Mouse (Mus musculus): Measurements from ENCODE around the gene BC030499. TPM values are rescaled to one million over a fixed set of nuclear protein-coding genes. Genes with fewer than 3 reads are reported as not detected.

The BC030499 gene
- polyA plus RNA-seq (2014; fragmentation: Illumina TruSeq; extraction: RNeasy Lipid Tissue Mini Kit (QIAGEN cat#74804); ENCODE audit: low replicate concordance), result 1.5 TPM

GRCm38 (mm10) chr11:78290654-78291053 is at the start of gene BC030499:
TSS of gene BC030499 (plus strand) at chr11:78290841.

GRCm38 (mm10) chr11:78245627-78246317 is 44.9 kb upstream of the BC030499 start, which contains the start of the genes Sdf2 and Supt6:
TSS of gene Sdf2 (plus strand) at chr11:78245746.
TSS of gene Supt6 (minus strand) at chr11:78245987.

GRCm38 (mm10) chr11:78261380-78262352 is 29.0 kb upstream of the BC030499 start, which contains the start of gene 2610507B11Rik:
TSS of gene 2610507B11Rik (plus strand) at chr11:78261752.

GRCm38 (mm10) chr11:78301357-78302084 is 10.9 kb downstream of the BC030499 start, which contains the start of gene Spag5:
TSS of gene Spag5 (plus strand) at chr11:78301529.

GRCm38 (mm10) chr11:78322860-78323259 is 32.2 kb downstream of the BC030499 start, which contains the start of gene Aldoc:
TSS of gene Aldoc (plus strand) at chr11:78322968.

GRCm38 (mm10) chr11:78327634-78328511 is 37.2 kb downstream of the BC030499 start, which contains the start of gene Pigs:
TSS of gene Pigs (plus strand) at chr11:78328415.

GRCm38 (mm10) chr11:78343381-78344327 is 53.0 kb downstream of the BC030499 start, which contains the start of gene Unc119:
TSS of gene Unc119 (plus strand) at chr11:78343482.

Other genes starting within 250 kb of the BC030499 start
- gene Eral1, start 210.5 kb upstream of the BC030499 start, polyA plus RNA-seq (2014; fragmentation: Illumina TruSeq; extraction: RNeasy Lipid Tissue Mini Kit (QIAGEN cat#74804); ENCODE audit: low replicate concordance), result 2.7 TPM
- 7.3 TPM for gene Fam222b, start 196.2 kb upstream of the BC030499 start, polyA plus RNA-seq (2014; fragmentation: Illumina TruSeq; extraction: RNeasy Lipid Tissue Mini Kit (QIAGEN cat#74804); ENCODE audit: low replicate concordance)
- 1.4 TPM for gene Traf4, start 125.3 kb upstream of the BC030499 start, polyA plus RNA-seq (2014; fragmentation: Illumina TruSeq; extraction: RNeasy Lipid Tissue Mini Kit (QIAGEN cat#74804); ENCODE audit: low replicate concordance)
- gene Nek8, start 114.2 kb upstream of the BC030499 start, polyA plus RNA-seq (2014; fragmentation: Illumina TruSeq; extraction: RNeasy Lipid Tissue Mini Kit (QIAGEN cat#74804); ENCODE audit: low replicate concordance), result 0.97 TPM
- gene Tlcd1, start 114.1 kb upstream of the BC030499 start, polyA plus RNA-seq (2014; fragmentation: Illumina TruSeq; extraction: RNeasy Lipid Tissue Mini Kit (QIAGEN cat#74804); ENCODE audit: low replicate concordance), result 5.6 TPM
- 432 TPM for gene Rpl23a, start 107.3 kb upstream of the BC030499 start, polyA plus RNA-seq (2014; fragmentation: Illumina TruSeq; extraction: RNeasy Lipid Tissue Mini Kit (QIAGEN cat#74804); ENCODE audit: low replicate concordance)
- 0.93 TPM for gene Rab34, start 102.4 kb upstream of the BC030499 start, polyA plus RNA-seq (2014; fragmentation: Illumina TruSeq; extraction: RNeasy Lipid Tissue Mini Kit (QIAGEN cat#74804); ENCODE audit: low replicate concordance)
- 0.89 TPM for gene Proca1, start 97.4 kb upstream of the BC030499 start, polyA plus RNA-seq (2014; fragmentation: Illumina TruSeq; extraction: RNeasy Lipid Tissue Mini Kit (QIAGEN cat#74804); ENCODE audit: low replicate concordance)
- gene Sdf2, start 45.1 kb upstream of the BC030499 start, polyA plus RNA-seq (2014; fragmentation: Illumina TruSeq; extraction: RNeasy Lipid Tissue Mini Kit (QIAGEN cat#74804); ENCODE audit: low replicate concordance), result 15.0 TPM
- 7.2 TPM for gene Supt6, start 44.9 kb upstream of the BC030499 start, polyA plus RNA-seq (2014; fragmentation: Illumina TruSeq; extraction: RNeasy Lipid Tissue Mini Kit (QIAGEN cat#74804); ENCODE audit: low replicate concordance)
- gene 2610507B11Rik, start 29.1 kb upstream of the BC030499 start, polyA plus RNA-seq (2014; fragmentation: Illumina TruSeq; extraction: RNeasy Lipid Tissue Mini Kit (QIAGEN cat#74804); ENCODE audit: low replicate concordance), result 55.5 TPM
- 8.9 TPM for gene Spag5, start 10.7 kb downstream of the BC030499 start, polyA plus RNA-seq (2014; fragmentation: Illumina TruSeq; extraction: RNeasy Lipid Tissue Mini Kit (QIAGEN cat#74804); ENCODE audit: low replicate concordance)
- gene Aldoc, start 32.1 kb downstream of the BC030499 start, polyA plus RNA-seq (2014; fragmentation: Illumina TruSeq; extraction: RNeasy Lipid Tissue Mini Kit (QIAGEN cat#74804); ENCODE audit: low replicate concordance), result 3.8 TPM
- gene Pigs, start 37.6 kb downstream of the BC030499 start, polyA plus RNA-seq (2014; fragmentation: Illumina TruSeq; extraction: RNeasy Lipid Tissue Mini Kit (QIAGEN cat#74804); ENCODE audit: low replicate concordance), result 1.9 TPM
- not detected for gene Unc119, start 52.6 kb downstream of the BC030499 start, polyA plus RNA-seq (2014; fragmentation: Illumina TruSeq; extraction: RNeasy Lipid Tissue Mini Kit (QIAGEN cat#74804); ENCODE audit: low replicate concordance)
- not detected for gene Foxn1, start 95.7 kb downstream of the BC030499 start, polyA plus RNA-seq (2014; fragmentation: Illumina TruSeq; extraction: RNeasy Lipid Tissue Mini Kit (QIAGEN cat#74804); ENCODE audit: low replicate concordance)
- gene Slc13a2, start 131.4 kb downstream of the BC030499 start, polyA plus RNA-seq (2014; fragmentation: Illumina TruSeq; extraction: RNeasy Lipid Tissue Mini Kit (QIAGEN cat#74804); ENCODE audit: low replicate concordance), result 6.7 TPM
- gene Slc46a1, start 174.9 kb downstream of the BC030499 start, polyA plus RNA-seq (2014; fragmentation: Illumina TruSeq; extraction: RNeasy Lipid Tissue Mini Kit (QIAGEN cat#74804); ENCODE audit: low replicate concordance), result 8.8 TPM
- not detected for gene Sarm1, start 206.9 kb downstream of the BC030499 start, polyA plus RNA-seq (2014; fragmentation: Illumina TruSeq; extraction: RNeasy Lipid Tissue Mini Kit (QIAGEN cat#74804); ENCODE audit: low replicate concordance)
- not detected for gene Vtn, start 208.2 kb downstream of the BC030499 start, polyA plus RNA-seq (2014; fragmentation: Illumina TruSeq; extraction: RNeasy Lipid Tissue Mini Kit (QIAGEN cat#74804); ENCODE audit: low replicate concordance)
- gene Sebox, start 212.6 kb downstream of the BC030499 start, polyA plus RNA-seq (2014; fragmentation: Illumina TruSeq; extraction: RNeasy Lipid Tissue Mini Kit (QIAGEN cat#74804); ENCODE audit: low replicate concordance), result not detected
- gene Tmem199, start 221.3 kb downstream of the BC030499 start, polyA plus RNA-seq (2014; fragmentation: Illumina TruSeq; extraction: RNeasy Lipid Tissue Mini Kit (QIAGEN cat#74804); ENCODE audit: low replicate concordance), result 15.1 TPM
- 6.3 TPM for gene Poldip2, start 221.4 kb downstream of the BC030499 start, polyA plus RNA-seq (2014; fragmentation: Illumina TruSeq; extraction: RNeasy Lipid Tissue Mini Kit (QIAGEN cat#74804); ENCODE audit: low replicate concordance)
- gene Tnfaip1, start 245.5 kb downstream of the BC030499 start, polyA plus RNA-seq (2014; fragmentation: Illumina TruSeq; extraction: RNeasy Lipid Tissue Mini Kit (QIAGEN cat#74804); ENCODE audit: low replicate concordance), result 53.0 TPM
- 97.4 TPM for gene Ift20, start 245.5 kb downstream of the BC030499 start, polyA plus RNA-seq (2014; fragmentation: Illumina TruSeq; extraction: RNeasy Lipid Tissue Mini Kit (QIAGEN cat#74804); ENCODE audit: low replicate concordance)

All from small intestine, adult 10 weeks (tissue).